Mouse (Mus musculus) brain, embryonic 18.5 days (tissue): ENCODE data around the gene Ncstn.

Experiments
- DNase-seq: peaks from one replicate; pipeline ENCODE4 v3.0.0-alpha.2; 2012; ENCODE audit warnings: low read depth, low spot score

Ncstn gene

DNA sequence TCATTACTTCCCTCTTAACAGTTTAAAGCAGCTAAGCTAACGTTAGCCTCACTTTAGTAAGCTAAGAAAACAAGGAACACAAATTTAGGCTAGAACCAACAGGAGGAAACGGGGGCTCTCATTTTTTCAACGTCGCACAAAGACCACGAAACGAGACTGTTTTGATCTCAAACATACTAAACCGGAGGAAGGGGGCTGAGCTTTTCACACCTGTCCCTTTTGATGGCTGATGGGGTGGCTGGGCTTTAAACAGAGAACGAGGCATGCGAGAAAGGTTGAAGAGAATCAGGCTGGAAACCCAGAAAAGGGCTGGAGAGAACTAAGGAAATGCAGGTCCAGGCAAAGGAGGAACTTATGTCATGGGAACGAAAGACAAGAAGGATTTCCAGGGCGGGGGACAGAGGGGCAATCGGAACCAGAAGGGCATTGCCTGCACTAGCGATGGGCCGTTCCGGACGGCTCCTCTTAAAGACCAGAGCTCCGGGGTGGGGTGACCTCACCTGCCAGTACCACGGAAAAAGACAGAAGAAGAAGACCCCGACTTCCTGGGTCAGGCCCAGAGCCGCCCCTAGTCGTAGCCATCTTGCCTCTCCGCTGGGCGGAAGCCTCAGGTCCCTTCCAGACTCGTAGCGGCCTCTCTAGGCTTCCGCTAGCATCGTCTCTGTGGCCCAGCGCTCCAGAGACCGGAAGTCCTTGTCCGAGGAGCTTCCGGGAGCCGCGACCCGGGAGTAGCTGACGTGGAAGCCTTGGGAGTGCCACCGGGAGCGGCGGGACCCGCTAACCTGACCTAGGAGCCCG is at the start of gene Ncstn, which contains the start of gene Copa:
TSS of gene Ncstn (minus strand) at position 695 of the 798 bp plus-strand sequence.
TSS of gene Copa (plus strand) at position 429 of the 798 bp plus-strand sequence.
- DNase-seq = peak; percentile 90

- no peak for DNase-seq
Measured at GRCm38 (mm10) chr1:172132319-172132718, 49.7 kb upstream of the Ncstn start.

DNA sequence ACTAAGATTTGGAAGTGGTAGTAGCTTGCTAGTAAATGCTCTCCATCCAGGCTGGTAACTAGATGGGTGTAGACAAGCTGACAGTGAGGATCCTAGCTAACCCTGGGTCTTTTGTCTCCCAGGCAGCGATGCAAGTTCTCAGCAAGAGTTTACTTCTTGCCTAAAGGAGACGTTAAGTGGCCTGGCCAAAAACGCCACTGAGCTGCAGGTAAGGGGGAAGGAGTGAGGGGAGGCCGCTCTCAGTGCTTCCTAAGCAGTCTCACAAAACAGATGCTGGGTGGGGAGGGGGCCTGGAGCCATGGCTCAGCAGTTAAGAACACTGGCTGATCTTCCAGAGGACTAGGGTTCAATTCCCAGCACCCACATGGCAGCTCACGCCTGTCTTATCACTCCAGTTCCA is 47.2 kb upstream of the Ncstn start:
- no peak for DNase-seq

DNA sequence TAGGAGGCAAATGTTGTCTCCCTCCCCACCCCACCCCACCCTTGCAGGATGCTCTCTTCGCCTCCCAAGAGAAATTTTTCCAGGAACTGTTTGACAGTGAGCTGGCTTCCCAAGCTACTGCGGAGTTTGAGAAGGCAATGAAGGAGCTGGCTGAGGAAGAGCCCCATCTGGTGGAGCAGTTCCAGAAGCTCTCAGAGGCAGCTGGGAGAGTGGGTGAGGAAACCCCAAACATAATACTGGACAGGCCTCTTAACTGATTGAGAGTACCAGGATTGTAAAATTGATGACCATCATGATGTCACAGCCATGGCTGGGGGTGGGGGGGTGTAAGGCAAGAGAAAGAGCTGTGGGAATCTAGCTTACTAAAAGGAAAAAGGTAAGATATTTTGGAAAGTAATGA is 46.5 kb upstream of the Ncstn start:
- no peak for DNase-seq

DNA sequence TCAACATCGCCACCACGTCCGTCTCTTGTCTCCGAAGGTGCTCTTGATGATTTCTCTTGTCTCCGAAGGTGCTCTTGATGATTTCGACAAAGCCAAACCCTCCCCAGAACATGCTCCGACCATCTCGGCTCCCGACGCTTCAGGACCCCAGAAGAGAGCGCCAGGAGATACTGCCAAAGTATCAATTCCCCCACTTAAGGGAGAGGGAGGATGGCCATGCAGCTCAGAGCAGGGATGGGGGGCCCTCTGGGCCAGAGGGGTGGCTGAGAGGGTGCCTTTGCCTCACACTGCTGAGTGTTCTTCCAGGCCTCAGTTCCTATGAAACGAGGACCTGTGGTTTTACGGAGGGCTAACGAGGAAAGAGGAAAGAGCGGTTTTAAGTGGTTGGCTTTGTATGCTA is 46.0 kb upstream of the Ncstn start:
- DNase-seq = no peak

GRCm38 (mm10) chr1:172127487-172127886 is 44.9 kb upstream of the Ncstn start:
- DNase-seq = no peak

DNA sequence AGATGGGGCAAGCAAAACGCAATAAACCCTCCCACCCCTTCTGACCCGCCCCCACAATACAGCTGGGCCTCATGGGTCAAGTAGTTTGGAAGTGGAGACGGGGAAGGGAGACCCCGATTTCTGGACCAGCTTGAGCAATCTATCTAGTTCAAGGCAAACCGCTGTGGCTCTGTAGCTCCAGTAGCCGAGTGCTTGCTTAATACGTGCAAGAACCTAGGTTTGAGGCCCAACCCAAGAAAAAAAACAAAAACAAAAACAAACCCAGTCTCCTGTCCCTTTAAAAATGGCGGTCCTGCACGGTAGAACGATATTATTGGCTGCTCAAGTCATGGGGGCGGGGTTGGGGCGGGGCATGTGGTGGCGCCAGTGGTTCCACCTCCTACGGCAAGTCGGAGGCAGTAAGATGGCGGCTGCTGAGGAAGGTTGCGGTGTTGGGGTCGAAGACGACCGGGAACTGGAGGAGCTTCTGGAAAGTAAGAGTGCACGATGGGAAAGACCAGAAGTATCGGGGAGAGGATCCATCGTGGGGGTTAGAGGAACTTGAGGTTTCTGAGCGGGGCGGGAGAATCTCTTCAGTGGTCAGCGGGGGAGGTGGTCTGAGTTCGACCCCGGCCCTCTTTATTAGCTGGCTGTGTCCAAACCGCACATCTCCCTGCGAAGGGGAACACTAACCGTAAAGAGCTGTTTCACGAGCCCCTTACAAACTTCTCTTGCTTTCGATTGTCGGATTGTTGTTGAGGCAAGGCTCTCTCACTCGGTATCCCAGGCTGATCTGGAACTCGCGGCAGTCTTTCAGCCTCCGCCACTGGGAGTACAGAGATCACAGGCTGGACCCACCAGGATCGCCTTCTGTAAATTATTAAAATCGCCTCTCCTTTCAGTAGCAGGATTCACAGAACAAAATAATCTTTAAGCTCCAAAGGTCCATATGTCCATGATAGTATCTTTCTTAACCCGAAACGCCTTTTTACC is 44.1 kb upstream of the Ncstn start, which contains the start of gene Pex19:
TSS of gene Pex19 (plus strand) at position 380 of the 972 bp plus-strand sequence.
- DNase-seq = peak; percentile 87

GRCm38 (mm10) chr1:172124572-172124971 is 42.0 kb upstream of the Ncstn start:
- DNase-seq = no peak

- DNase-seq = no peak
Measured at GRCm38 (mm10) chr1:172122671-172123070, 40.1 kb upstream of the Ncstn start.

DNA sequence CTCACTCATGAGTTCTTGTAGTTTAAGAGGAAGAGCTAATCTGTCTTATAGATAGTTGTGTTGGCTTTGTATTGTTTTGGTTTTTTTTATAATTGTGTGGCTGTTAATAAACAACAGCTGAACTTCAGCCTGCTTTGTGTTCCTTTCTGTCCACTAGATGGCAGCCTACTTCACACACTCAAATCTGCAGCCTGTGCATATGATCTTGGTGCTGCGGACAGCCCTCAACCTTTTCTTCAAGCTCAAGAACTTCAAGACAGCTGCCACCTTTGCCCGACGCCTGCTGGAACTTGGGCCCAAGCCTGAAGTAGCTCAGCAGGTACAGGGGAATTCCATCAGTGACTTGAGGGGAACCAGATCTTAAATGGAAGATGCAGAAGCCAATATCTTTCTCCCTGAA is 37.1 kb upstream of the Ncstn start:
- DNase-seq = no peak

DNA sequence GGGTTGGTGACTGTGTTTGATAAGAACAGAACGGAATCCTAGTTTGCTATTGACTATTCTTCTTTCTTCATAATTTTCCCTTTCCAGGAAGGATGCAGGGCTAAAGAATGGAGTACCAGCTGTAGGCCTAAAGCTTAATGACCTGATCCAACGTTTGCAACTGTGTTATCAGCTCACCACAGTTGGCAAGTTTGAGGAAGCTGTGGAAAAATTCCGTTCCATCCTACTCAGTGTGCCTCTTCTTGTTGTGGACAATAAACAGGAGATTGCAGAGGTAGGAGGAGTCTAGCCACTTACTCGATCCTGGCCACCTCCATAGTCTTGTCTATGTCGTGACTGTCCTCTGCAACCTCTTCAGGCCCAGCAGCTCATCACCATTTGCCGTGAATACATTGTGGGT is 36.5 kb upstream of the Ncstn start:
- DNase-seq = no peak

GRCm38 (mm10) chr1:172116948-172117347 is 34.4 kb upstream of the Ncstn start:
- no peak for DNase-seq

GRCm38 (mm10) chr1:172107777-172108477 is 25.3 kb upstream of the Ncstn start:
- DNase-seq = no peak

DNA sequence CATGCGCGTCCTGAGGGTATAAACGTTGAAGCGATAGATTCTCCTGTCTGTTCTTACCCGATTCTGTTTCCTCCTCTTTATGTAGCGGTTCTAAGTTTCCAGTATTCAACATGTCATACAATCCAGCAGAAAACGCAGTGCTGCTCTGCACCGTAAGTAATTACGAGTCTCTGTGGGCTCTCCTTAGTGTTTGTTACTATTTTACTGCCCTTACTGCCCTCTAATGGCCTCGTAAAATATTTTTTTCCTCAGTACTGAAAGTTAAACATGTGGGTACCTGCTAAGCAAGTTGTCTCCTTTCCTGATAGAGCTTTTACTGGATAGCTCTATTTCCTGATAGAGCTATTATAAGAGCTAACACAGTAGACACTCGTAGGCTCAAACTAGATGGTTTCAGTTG is 22.5 kb upstream of the Ncstn start:
- no peak for DNase-seq

DNA sequence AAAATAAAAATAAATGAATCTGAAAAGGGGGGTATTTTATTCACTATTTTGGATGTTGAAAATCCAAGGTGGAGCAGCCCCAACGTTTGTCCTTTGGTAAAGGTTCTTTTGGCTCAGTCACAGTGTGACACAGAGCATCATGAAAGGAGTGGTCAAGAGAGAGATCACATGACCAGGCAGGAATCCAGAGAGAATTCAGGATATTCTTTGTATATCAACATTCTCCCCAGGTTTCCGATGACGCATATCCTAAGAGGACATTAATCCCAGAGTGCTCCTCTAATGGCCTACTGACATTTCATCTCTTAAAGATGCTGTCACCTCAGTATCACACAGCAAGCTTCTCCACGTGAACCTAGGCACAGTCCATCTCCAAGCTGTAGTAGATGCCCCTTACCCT is 21.0 kb upstream of the Ncstn start:
- no peak for DNase-seq

DNA sequence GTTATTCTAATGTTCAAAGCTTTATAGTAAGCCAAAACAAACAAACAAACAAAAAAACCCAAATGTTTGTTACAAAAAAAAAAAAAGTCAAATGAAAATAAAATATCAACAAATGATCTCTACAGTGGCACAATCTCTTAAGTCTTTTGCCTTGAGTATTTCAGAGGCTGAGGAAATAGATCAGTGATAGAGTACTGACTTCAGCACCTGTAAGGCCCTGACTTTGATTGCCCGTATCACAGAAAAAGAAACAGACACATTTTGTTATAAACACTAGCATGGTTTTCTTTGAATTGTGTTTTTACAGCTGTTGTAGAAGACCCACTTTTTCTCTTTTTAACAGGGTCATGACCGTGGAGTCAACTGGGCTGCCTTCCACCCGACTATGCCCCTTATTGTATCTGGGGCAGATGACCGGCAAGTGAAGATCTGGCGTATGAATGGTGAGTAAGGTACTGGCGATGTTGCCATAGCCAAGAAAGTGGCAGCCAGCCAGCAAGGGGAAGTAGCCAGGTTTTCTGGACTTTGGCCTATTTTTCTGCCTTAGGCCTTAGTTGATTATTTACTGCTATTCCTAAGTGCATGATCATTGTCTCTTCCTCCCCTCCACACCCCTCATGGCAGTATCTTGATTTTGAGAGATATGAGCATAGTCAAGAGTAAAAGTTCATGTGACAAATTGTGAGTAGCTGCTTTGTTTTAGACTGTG is 16.9 kb upstream of the Ncstn start:
- no peak for DNase-seq

DNA sequence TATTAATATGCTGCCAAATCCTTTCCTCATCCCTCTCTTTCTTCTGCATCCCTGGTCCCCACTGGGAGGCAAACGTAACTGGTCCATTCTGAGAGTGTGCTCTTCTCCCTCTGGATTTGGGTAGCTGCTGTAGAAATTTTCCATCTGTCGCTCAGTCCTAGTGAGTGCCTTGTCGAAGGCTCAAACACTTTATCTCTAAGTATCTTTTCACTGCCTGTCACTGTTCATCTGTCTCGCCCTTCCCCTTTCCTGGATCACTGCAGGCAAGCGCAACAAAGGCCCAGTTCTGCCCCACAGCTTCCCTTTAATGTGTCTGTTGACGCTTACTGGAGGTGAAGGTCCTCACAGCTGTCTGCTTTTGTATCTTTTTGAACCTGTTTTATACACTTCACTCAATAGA is 12.6 kb upstream of the Ncstn start:
- DNase-seq = no peak

DNA sequence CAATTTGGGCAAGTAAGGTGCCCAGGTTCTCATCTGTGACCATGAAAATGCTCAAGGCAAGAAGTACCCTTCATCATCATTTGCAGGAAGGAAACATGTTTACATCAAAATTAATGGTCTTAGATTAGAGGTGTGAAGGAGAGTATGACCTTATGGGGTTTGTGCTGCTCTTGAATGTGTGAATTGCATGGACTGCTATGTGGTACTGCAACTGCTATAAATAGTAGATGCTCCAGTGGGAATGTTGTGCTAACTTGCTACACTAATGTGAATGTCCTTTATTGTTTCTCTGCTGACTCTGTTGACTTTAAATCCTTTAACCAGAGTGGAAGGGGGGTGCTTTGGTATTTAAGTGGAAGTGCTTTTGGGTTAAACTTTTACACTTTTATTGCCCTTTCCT is 11.7 kb upstream of the Ncstn start:
- no peak for DNase-seq

- no peak for DNase-seq
Measured at GRCm38 (mm10) chr1:172093522-172093921, 10.9 kb upstream of the Ncstn start.

DNA sequence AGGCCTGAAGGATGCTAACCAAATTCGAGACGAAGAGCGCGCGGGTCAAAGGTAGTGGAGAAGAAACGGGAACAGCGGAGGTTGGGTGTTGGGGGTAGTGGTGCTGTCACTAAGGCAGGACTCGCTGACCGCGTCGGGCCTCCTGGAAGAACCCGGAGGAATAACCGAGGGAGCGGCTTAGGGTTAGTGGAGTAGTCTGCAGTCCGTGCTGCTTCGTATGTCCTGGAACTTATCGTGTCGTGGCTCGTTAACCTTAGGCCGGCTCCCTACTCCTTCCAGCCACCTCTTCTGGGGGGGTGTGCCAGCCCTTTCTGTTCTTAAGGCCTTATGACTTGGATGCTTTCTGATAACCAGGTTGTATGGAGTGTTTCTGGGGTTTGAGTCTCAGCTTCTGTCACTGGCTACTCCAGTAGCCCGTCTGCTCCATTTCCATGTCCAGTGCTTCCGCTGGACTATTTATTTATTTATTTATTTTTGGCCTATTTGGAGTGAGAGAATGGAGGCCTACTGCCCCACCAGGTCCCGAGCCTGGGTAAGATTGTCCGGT is 377 bp upstream of the Ncstn start:
- DNase-seq = no peak

GRCm38 (mm10) chr1:172077981-172078380 is 4.6 kb downstream of the Ncstn start:
- no peak for DNase-seq
